Mouse (Mus musculus) cortical plate, adult 2 months (tissue): ENCODE results near the gene Olfr1253.

Source experiments
- CTCF ChIP-seq: fragments of 200-500 bp; IDR thresholded peaks from 2 replicates; pipeline ENCODE4 v1.5.1; 2011; ENCODE audit warnings: mild to moderate bottlenecking, control low read depth, low read length; ENCODE audit not compliant: insufficient read depth; ENCODE audit errors: extremely low read depth
- POLR2A ChIP-seq: fragments of 200-500 bp; IDR thresholded peaks from 2 replicates; pipeline ENCODE4 v1.6.1; 2011; ENCODE audit warnings: mild to moderate bottlenecking, low read length, control low read depth; ENCODE audit not compliant: insufficient read depth; ENCODE audit errors: extremely low read depth

GRCm38 (mm10) chr2:89756990-89757389 is at the start of gene Olfr1253:
- TF ChIP-seq POLR2A (no peak), CTCF (no peak)
